Mouse (Mus musculus): ENCODE results near the gene Ralbp1. TPM values are rescaled to one million over a fixed set of nuclear protein-coding genes. Genes with fewer than 3 reads are reported as not detected.

Gene Ralbp1
- polyA plus RNA-seq, 1 experiment from 2014 or later = 47.9 TPM

GRCm38 (mm10) chr17:65822423-65822822, 63.2 kb downstream of the Ralbp1 start:
- 94% methylated on average over 5 of the region's 5 CpGs for WGBS
- no peak overlapping the region for H3K27ac ChIP-seq (replicated peaks)
- H3K36me3 ChIP-seq = peaks cover 62% of the 10 kb centered on the region
- no peak for ATAC-seq (ENCODE audit: low FRiP score, low read depth)
- H3K9me3 ChIP-seq = no peaks in the 10 kb centered on the region
- H3K9ac ChIP-seq (replicated peaks) = no peak overlapping the region
- no peak overlapping the region for H3K4me3 ChIP-seq
- peaks cover 9% of the 10 kb centered on the region for H3K4me1 ChIP-seq
- no peak overlapping the region for H3K4me2 ChIP-seq (replicated peaks)
- no peaks in the 10 kb centered on the region for H3K27me3 ChIP-seq

GRCm38 (mm10) chr17:65820197-65820596, 65.4 kb downstream of the Ralbp1 start:
- no peak overlapping the region for H3K4me3 ChIP-seq
- H3K4me1 ChIP-seq = no peaks in the 10 kb centered on the region
- H3K4me2 ChIP-seq (replicated peaks) = no peak overlapping the region
- ATAC-seq (ENCODE audit: low FRiP score, low read depth) = no peak
- WGBS = 88% methylated on average over 5 of the region's 5 CpGs
- no peaks in the 10 kb centered on the region for H3K27me3 ChIP-seq
- H3K27ac ChIP-seq (replicated peaks) = no peak overlapping the region
- H3K9ac ChIP-seq (replicated peaks) = no peak overlapping the region
- H3K36me3 ChIP-seq = peaks cover 74% of the 10 kb centered on the region
- no peaks in the 10 kb centered on the region for H3K9me3 ChIP-seq

GRCm38 (mm10) chr17:65813763-65814162, 71.8 kb downstream of the Ralbp1 start:
- H3K27ac ChIP-seq (replicated peaks) = no peak overlapping the region
- peaks cover 73% of the 10 kb centered on the region for H3K36me3 ChIP-seq
- 95% methylated on average over 8 of the region's 8 CpGs for WGBS
- H3K4me2 ChIP-seq (replicated peaks) = no peak overlapping the region
- H3K4me3 ChIP-seq = no peak overlapping the region
- H3K9ac ChIP-seq (replicated peaks) = no peak overlapping the region
- no peak for ATAC-seq (ENCODE audit: low FRiP score, low read depth)
- no peaks in the 10 kb centered on the region for H3K27me3 ChIP-seq
- H3K9me3 ChIP-seq = no peaks in the 10 kb centered on the region
- no peaks in the 10 kb centered on the region for H3K4me1 ChIP-seq

- WGBS = 89% methylated on average over 5 of the region's 5 CpGs
- no peak overlapping the region for H3K27ac ChIP-seq (replicated peaks)
- no peaks in the 10 kb centered on the region for H3K27me3 ChIP-seq
- ATAC-seq (ENCODE audit: low FRiP score, low read depth) = no peak
- H3K9me3 ChIP-seq = no peaks in the 10 kb centered on the region
- no peak overlapping the region for H3K4me3 ChIP-seq
- no peak overlapping the region for H3K9ac ChIP-seq (replicated peaks)
- no peaks in the 10 kb centered on the region for H3K4me1 ChIP-seq
- peaks cover 59% of the 10 kb centered on the region for H3K36me3 ChIP-seq
- H3K4me2 ChIP-seq (replicated peaks) = no peak overlapping the region
Observed at GRCm38 (mm10) chr17:65811032-65811431, 74.6 kb downstream of the Ralbp1 start.

- H3K36me3 ChIP-seq = peaks cover 26% of the 10 kb centered on the region
- no peak overlapping the region for H3K27ac ChIP-seq (replicated peaks)
- H3K27me3 ChIP-seq = no peaks in the 10 kb centered on the region
- WGBS = 80% methylated on average over 2 of the region's 2 CpGs
- no peaks in the 10 kb centered on the region for H3K4me1 ChIP-seq
- H3K9me3 ChIP-seq = no peaks in the 10 kb centered on the region
- no peak for ATAC-seq (ENCODE audit: low FRiP score, low read depth)
- H3K4me2 ChIP-seq (replicated peaks) = no peak overlapping the region
- H3K4me3 ChIP-seq = no peak overlapping the region
- no peak overlapping the region for H3K9ac ChIP-seq (replicated peaks)
Observed at GRCm38 (mm10) chr17:65806416-65806815, 79.2 kb downstream of the Ralbp1 start.

GRCm38 (mm10) chr17:65805966-65806365, 79.6 kb downstream of the Ralbp1 start:
- 86% methylated on average over 4 of the region's 4 CpGs for WGBS
- no peak for ATAC-seq (ENCODE audit: low FRiP score, low read depth)
- H3K27ac ChIP-seq (replicated peaks) = no peak overlapping the region
- H3K4me3 ChIP-seq = no peak overlapping the region
- no peak overlapping the region for H3K9ac ChIP-seq (replicated peaks)
- no peak overlapping the region for H3K4me2 ChIP-seq (replicated peaks)
- no peaks in the 10 kb centered on the region for H3K4me1 ChIP-seq
- peaks cover 22% of the 10 kb centered on the region for H3K36me3 ChIP-seq
- H3K9me3 ChIP-seq = no peaks in the 10 kb centered on the region
- no peaks in the 10 kb centered on the region for H3K27me3 ChIP-seq

GRCm38 (mm10) chr17:65802026-65802425, 83.6 kb downstream of the Ralbp1 start:
- Histone ChIP-seq H3K4me1 (0 out of 2 replicates have a peak, but pooled peaks cover 2% of the 10 kb centered on the region), H3K4me3 (no peak overlapping the region), H3K36me3 (peaks cover 6% of the 10 kb centered on the region), H3K4me2 (replicated peaks) (no peak overlapping the region), H3K27me3 (no peaks in the 10 kb centered on the region), H3K9me3 (no peaks in the 10 kb centered on the region), H3K27ac (replicated peaks) (no peak overlapping the region; the same call in 1 of the 2 replicates), H3K9ac (replicated peaks) (no peak overlapping the region)
- WGBS = 79% methylated on average over 4 of the region's 4 CpGs
- no peak for ATAC-seq (ENCODE audit: low FRiP score, low read depth)

- Histone ChIP-seq H3K4me3 (no peak overlapping the region), H3K27me3 (no peaks in the 10 kb centered on the region), H3K36me3 (peaks cover 6% of the 10 kb centered on the region), H3K9me3 (no peaks in the 10 kb centered on the region), H3K9ac (replicated peaks) (no peak overlapping the region), H3K4me2 (replicated peaks) (no peak overlapping the region), H3K27ac (replicated peaks) (no peak overlapping the region), H3K4me1 (0 out of 2 replicates have a peak, but pooled peaks cover 2% of the 10 kb centered on the region)
- no peak for ATAC-seq (ENCODE audit: low FRiP score, low read depth)
- WGBS = 97% methylated on average over 6 of the region's 6 CpGs
Observed at GRCm38 (mm10) chr17:65800451-65800850, 85.1 kb downstream of the Ralbp1 start.

GRCm38 (mm10) chr17:65799353-65799752, 86.2 kb downstream of the Ralbp1 start:
- Histone ChIP-seq H3K27me3 (no peaks in the 10 kb centered on the region), H3K4me2 (replicated peaks) (no peak overlapping the region), H3K27ac (replicated peaks) (no peak overlapping the region), H3K36me3 (no peaks in the 10 kb centered on the region; the same call in 1 of the 2 replicates), H3K4me1 (0 out of 2 replicates have a peak, but pooled peaks cover 2% of the 10 kb centered on the region), H3K9ac (replicated peaks) (no peak overlapping the region), H3K9me3 (no peaks in the 10 kb centered on the region), H3K4me3 (no peak overlapping the region)
- 86% methylated on average over 1 of the region's 1 CpGs for WGBS
- no peak for ATAC-seq (ENCODE audit: low FRiP score, low read depth)

- WGBS = 80% methylated on average over 4 of the region's 4 CpGs
- Histone ChIP-seq H3K27ac (replicated peaks) (no peak overlapping the region), H3K4me2 (replicated peaks) (no peak overlapping the region), H3K9ac (replicated peaks) (no peak overlapping the region), H3K9me3 (no peaks in the 10 kb centered on the region), H3K27me3 (no peaks in the 10 kb centered on the region), H3K36me3 (no peaks in the 10 kb centered on the region; the same call in 1 of the 2 replicates), H3K4me3 (no peak overlapping the region), H3K4me1 (0 out of 2 replicates have a peak, but pooled peaks cover 2% of the 10 kb centered on the region)
- no peak for ATAC-seq (ENCODE audit: low FRiP score, low read depth)
Observed at GRCm38 (mm10) chr17:65798446-65798845, 87.2 kb downstream of the Ralbp1 start.

Other genes starting within 250 kb of the Ralbp1 start
- gene Txndc2, start 243.6 kb downstream of the Ralbp1 start, polyA plus RNA-seq (2016; fragmentation: Nextera tagmentation; extraction: Ambion mirVana) = 0.09 and 0.21 TPM in 2 replicates
- 64.8 and 72.0 TPM in 2 replicates for gene Rab31, start 113.0 kb downstream of the Ralbp1 start, polyA plus RNA-seq (2016; fragmentation: Nextera tagmentation; extraction: Ambion mirVana)
- gene Ppp4r1, start 103.2 kb downstream of the Ralbp1 start, polyA plus RNA-seq (2016; fragmentation: Nextera tagmentation; extraction: Ambion mirVana) = 54.9 and 63.7 TPM in 2 replicates
- 92.9 and 95.7 TPM in 2 replicates for gene Twsg1, start 65.4 kb upstream of the Ralbp1 start, polyA plus RNA-seq (2016; fragmentation: Nextera tagmentation; extraction: Ambion mirVana)
- gene Ankrd12, start 191.3 kb upstream of the Ralbp1 start, polyA plus RNA-seq (2016; fragmentation: Nextera tagmentation; extraction: Ambion mirVana) = 52.4 and 67.3 TPM in 2 replicates
- 290 and 294 TPM in 2 replicates for gene Ndufv2, start 215.8 kb upstream of the Ralbp1 start, polyA plus RNA-seq (2016; fragmentation: Nextera tagmentation; extraction: Ambion mirVana)
- gene Washc1, start 225.7 kb upstream of the Ralbp1 start, polyA plus RNA-seq (2016; fragmentation: Nextera tagmentation; extraction: Ambion mirVana) = 34.6 and 38.8 TPM in 2 replicates
- 20.0 and 21.3 TPM in 2 replicates for gene Ddx11, start 237.7 kb upstream of the Ralbp1 start, polyA plus RNA-seq (2016; fragmentation: Nextera tagmentation; extraction: Ambion mirVana)